Comparison of ENCODE assay signal across 9 mouse cellular contexts in genomic region chr9:83487771-83488470, GRCm38 (mm10). TPM values are rescaled to one million over a fixed set of nuclear protein-coding genes. Genes with fewer than 3 reads are reported as not detected.
A peak's percentile ranks its signal among the peaks of the same experiment; 100 is the strongest.
DNase-seq lines count a peak whose midpoint lies in the region; ATAC-seq lines count a peak whose summit lies in the region.
"Had no signal": no experiment of that assay in that cellular context is flagged by ENCODE, and none has a peak within 500 bp of the region (broad histone marks: within the 10 kb centered on the region; RNA-seq: fewer than 3 reads in every experiment).

No protein-coding gene starts in this region.

- DNase-seq in retina, postnatal 1 day, result peak; percentile 25
- DNase-seq in retina, embryonic 14.5 days (ENCODE audit: low spot score), result no peak
- peak; percentile 62 to 68 for DNase-seq in left cerebral cortex, adult 18-20 months (ENCODE audit: low spot score in 2 of 2)
- DNase-seq in right cerebral cortex, postnatal 4 days, result peak; percentile 16
- DNase-seq in spleen, postnatal 36 days (ENCODE audit: low spot score in 2 of 2), result no peak
- no peak for DNase-seq in spleen, adult 12 weeks (ENCODE audit: low spot score)
- no peak for DNase-seq in natural killer cell, adult 2 months (ENCODE audit: low spot score in 2 of 2)

- peak; percentile 98 for ATAC-seq in frontal cortex, adult (ENCODE audit: low TSS enrichment)

RNA-seq across cellular contexts. Expression of gene Lca5, which starts 47.0 kb away (rescaled TPM):
- total RNA-seq in left cerebral cortex, adult 18-20 months (2021), result 10 to 100 TPM; 13.4 to 18.6 TPM
- total RNA-seq: MEL had no signal

Comparison
In these comparisons a context has a peak if more than half of its experiments do, and no peak if none do; other contexts are left out.
1. DNase-seq: peak in retina, postnatal 1 day (single experiment), left cerebral cortex, adult 18-20 months (2 of 2) and right cerebral cortex, postnatal 4 days (single experiment); none in retina, embryonic 14.5 days (single experiment), spleen, postnatal 36 days (0 of 2), spleen, adult 12 weeks (single experiment) and natural killer cell, adult 2 months (0 of 2).